Mouse (Mus musculus) spleen, adult 18-20 months (tissue): ENCODE data around the gene Tmem186.

Experiments used
- DNase-seq, 2 experiments: peaks; one replicate each; pipeline ENCODE4 v3.0.0; 2022; ENCODE audit warnings: mixed read lengths in 2 of 2

Gene Tmem186

GRCm38 (mm10) chr16:8666452-8666851, 28.9 kb upstream of the Tmem186 start:
- DNase-seq, result no peak

GRCm38 (mm10) chr16:8665367-8665766, 27.9 kb upstream of the Tmem186 start:
- DNase-seq, result no peak

- no peak for DNase-seq
These were observed 26.4 kb upstream of the Tmem186 start for GRCm38 (mm10) chr16:8663606-8664539.

GRCm38 (mm10) chr16:8663022-8663421, 25.5 kb upstream of the Tmem186 start:
- no peak for DNase-seq

- DNase-seq, result no peak
These were observed 21.3 kb upstream of the Tmem186 start for GRCm38 (mm10) chr16:8658764-8659163.

- no peak for DNase-seq
These were observed 20.8 kb upstream of the Tmem186 start for GRCm38 (mm10) chr16:8658349-8658748.

GRCm38 (mm10) chr16:8656256-8656655, 18.7 kb upstream of the Tmem186 start:
- DNase-seq, result no peak

- DNase-seq, result no peak
These were observed 18.1 kb upstream of the Tmem186 start for GRCm38 (mm10) chr16:8655599-8655998.

GRCm38 (mm10) chr16:8655108-8655507, 17.6 kb upstream of the Tmem186 start:
- no peak for DNase-seq

- DNase-seq, result no peak
These were observed 12.5 kb upstream of the Tmem186 start for GRCm38 (mm10) chr16:8650007-8650406.

- no peak for DNase-seq
These were observed 8.0 kb upstream of the Tmem186 start for GRCm38 (mm10) chr16:8645546-8645945.

GRCm38 (mm10) chr16:8643855-8644254, 6.3 kb upstream of the Tmem186 start:
- no peak for DNase-seq

- no peak for DNase-seq
These were observed 2.1 kb upstream of the Tmem186 start for GRCm38 (mm10) chr16:8639466-8640191.

- no peak for DNase-seq
These were observed 619 bp upstream of the Tmem186 start for GRCm38 (mm10) chr16:8638131-8638530.

GRCm38 (mm10) chr16:8636867-8637216, 670 bp downstream of the Tmem186 start:
- no peak for DNase-seq

GRCm38 (mm10) chr16:8631428-8631827, 6.1 kb downstream of the Tmem186 start:
- no peak for DNase-seq

- DNase-seq, result no peak
These were observed 7.1 kb downstream of the Tmem186 start for GRCm38 (mm10) chr16:8630419-8630818.

- DNase-seq, result no peak
These were observed 17.0 kb downstream of the Tmem186 start for GRCm38 (mm10) chr16:8620315-8621115.

- no peak for DNase-seq
These were observed 17.7 kb downstream of the Tmem186 start for GRCm38 (mm10) chr16:8619659-8620314.

- DNase-seq, result no peak
These were observed 24.1 kb downstream of the Tmem186 start for GRCm38 (mm10) chr16:8613447-8613846.

GRCm38 (mm10) chr16:8613039-8613438, 24.5 kb downstream of the Tmem186 start:
- no peak for DNase-seq

GRCm38 (mm10) chr16:8612214-8613005, 25.1 kb downstream of the Tmem186 start:
- no peak for DNase-seq
